Mouse (Mus musculus) bone marrow macrophage, adult 2 months (primary cell): ENCODE data around the gene Rnf41.

ENCODE experiments used
- CTCF ChIP-seq: IDR thresholded peaks from 2 replicates; pipeline ENCODE4 v1.5.1; 2012; ENCODE audit warnings: low read depth, mild to moderate bottlenecking, low read length, moderate library complexity
- POLR2A ChIP-seq: IDR thresholded peaks from 2 replicates; pipeline ENCODE4 v1.6.1; 2012; ENCODE audit warnings: mild to moderate bottlenecking, low read depth, low read length, borderline replicate concordance

DNA sequence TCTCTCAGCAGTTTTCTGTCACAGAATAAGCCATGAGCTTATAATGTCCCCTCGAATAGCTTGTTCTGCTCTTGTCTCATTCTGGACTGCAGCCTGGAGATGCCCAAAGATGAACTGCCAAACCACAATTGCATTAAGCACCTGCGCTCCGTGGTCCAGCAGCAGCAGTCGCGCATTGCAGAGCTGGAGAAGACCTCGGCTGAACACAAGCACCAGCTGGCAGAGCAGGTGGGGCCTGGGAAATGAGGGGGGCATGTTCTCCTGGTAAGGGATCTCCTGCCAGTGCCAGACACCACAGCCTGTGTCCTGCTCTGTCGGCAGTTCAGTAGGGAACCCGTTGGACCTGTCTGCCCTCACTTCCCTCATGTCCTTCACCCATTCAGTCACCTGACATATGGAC, 24.9 kb downstream of the Rnf41 start:
- no peak for TF ChIP-seq CTCF
- TF ChIP-seq POLR2A, result no peak
